Mouse (Mus musculus) ES-Bruce4 (cell line): ENCODE measurements around the gene C4b. TPM values are rescaled to one million over a fixed set of nuclear protein-coding genes. Genes with fewer than 3 reads are reported as not detected.

ENCODE experiments used
- H3K27ac ChIP-seq: 2 replicates; pipeline ENCODE4 v1.5.1; 2012; ENCODE audit warnings: low read length, inconsistent platforms; ENCODE audit not compliant: insufficient read depth
- H3K27me3 ChIP-seq: 2 replicates; pipeline ENCODE4 v1.6.1; 2012; ENCODE audit warnings: mild to moderate bottlenecking, low read length, inconsistent platforms; ENCODE audit not compliant: control insufficient read depth, poor library complexity, insufficient read depth, severe bottlenecking
- H3K36me3 ChIP-seq: 2 replicates; pipeline ENCODE4 v1.6.1; 2012; ENCODE audit warnings: inconsistent platforms, mild to moderate bottlenecking, low read length, moderate library complexity; ENCODE audit not compliant: control insufficient read depth, poor library complexity, insufficient read depth, severe bottlenecking
- H3K4me1 ChIP-seq: one replicate; pipeline ENCODE4 v1.8.1; 2011; ENCODE audit warnings: low read length; ENCODE audit not compliant: control insufficient read depth, insufficient read depth
- H3K4me3 ChIP-seq: 2 replicates; pipeline ENCODE4 v1.5.1; 2011; ENCODE audit warnings: low read depth, mild to moderate bottlenecking, low read length
- H3K9ac ChIP-seq: 2 replicates; pipeline ENCODE4 v1.6.1; 2012; ENCODE audit warnings: low read depth, mild to moderate bottlenecking, inconsistent platforms; ENCODE audit not compliant: poor library complexity, severe bottlenecking
- H3K9me3 ChIP-seq: replicated peaks from 2 replicates; pipeline ENCODE4 v1.6.1; 2012; ENCODE audit warnings: mild to moderate bottlenecking, low read length, inconsistent platforms; ENCODE audit not compliant: control insufficient read depth, poor library complexity, insufficient read depth, severe bottlenecking
- CTCF ChIP-seq: IDR thresholded peaks from one replicate; pipeline ENCODE4 v1.8.1; 2011; ENCODE audit warnings: low read depth, low read length
- EP300 ChIP-seq: IDR thresholded peaks from 2 replicates; pipeline ENCODE4 v1.6.1; 2011; ENCODE audit warnings: low read depth, low read length; ENCODE audit not compliant: insufficient read depth
- POLR2A ChIP-seq: IDR thresholded peaks from one replicate; pipeline ENCODE4 v1.8.1; 2011; ENCODE audit warnings: low read length; ENCODE audit not compliant: insufficient read depth
- polyA plus RNA-seq: library from polyadenylated mRNA; stranded (reverse); fragments of >200 nt; gene quantifications from 2 replicates; pipeline ENCODE4 v1.2.4, GENCODE M21; 2011; ENCODE audit warnings: low read depth; ENCODE audit not compliant: missing spikeins, insufficient read depth, insufficient read length

The C4b gene
- polyA plus RNA-seq, 1 experiment: 0.12 TPM

DNA sequence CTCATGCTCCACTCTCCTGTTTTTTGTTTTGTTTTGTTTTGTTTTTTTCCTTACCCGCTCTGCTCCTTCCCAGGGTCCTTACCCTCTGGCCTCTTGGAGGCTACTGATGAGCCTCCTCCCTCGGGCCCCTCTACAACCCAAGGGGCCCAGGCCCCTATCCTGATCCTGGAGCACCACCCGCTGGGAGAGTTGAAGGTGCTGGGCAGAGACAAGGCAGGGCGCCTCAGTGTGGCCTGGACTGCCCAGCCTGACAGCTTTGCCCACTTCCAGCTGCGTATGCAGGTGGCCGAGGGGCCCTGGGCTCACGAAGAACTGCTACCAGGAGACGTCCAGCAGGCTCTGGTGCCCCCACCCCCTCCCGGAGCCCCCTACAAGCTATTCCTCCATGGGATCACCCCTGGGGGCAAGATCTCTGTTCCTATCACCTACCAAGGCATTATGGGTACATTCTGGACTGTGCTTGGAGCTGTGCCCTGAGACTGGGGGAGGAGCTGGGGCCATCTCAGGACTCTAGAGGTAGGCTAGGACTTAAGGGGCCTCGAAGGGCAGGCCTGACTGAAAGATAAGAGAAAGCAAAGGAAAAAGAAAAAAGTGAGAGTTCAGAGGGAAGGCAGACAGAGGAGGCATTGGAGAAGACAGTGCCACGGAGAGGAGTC is 61.7 kb downstream of the C4b start:
- TF ChIP-seq EP300: no peak
- H3K4me1 ChIP-seq: no peaks in the 10 kb centered on the region
- H3K9me3 ChIP-seq: no peaks in the 10 kb centered on the region
- H3K9ac ChIP-seq: no peak overlapping the region
- no peaks in the 10 kb centered on the region for H3K36me3 ChIP-seq
- no peaks in the 10 kb centered on the region for H3K27me3 ChIP-seq
- no peak overlapping the region for H3K27ac ChIP-seq
- H3K4me3 ChIP-seq: no peak overlapping the region

DNA sequence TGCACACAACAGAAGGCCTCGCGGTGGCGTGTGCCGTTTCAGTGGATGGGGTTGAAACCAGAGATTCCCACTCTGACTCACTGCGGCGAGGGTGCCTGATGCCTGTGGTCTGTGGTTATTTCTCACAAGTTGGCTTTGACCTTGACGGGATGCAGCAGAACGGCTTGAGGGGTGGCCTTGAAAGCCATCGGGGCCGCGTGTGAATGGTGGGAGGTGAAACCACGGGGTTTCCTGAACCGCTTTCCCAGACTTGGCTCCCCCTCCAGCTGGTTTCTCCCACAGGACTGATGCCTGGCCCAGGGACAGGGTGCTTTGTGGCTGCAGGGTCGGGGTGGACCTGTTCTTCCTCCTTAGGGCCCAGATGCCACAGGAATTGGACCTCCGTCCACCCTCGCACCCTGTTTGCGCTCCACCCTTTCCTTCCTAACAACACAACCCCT is 62.5 kb downstream of the C4b start:
- no peaks in the 10 kb centered on the region for H3K36me3 ChIP-seq
- H3K27me3 ChIP-seq: no peaks in the 10 kb centered on the region
- H3K27ac ChIP-seq: no peak overlapping the region
- no peak overlapping the region for H3K4me3 ChIP-seq
- no peaks in the 10 kb centered on the region for H3K9me3 ChIP-seq
- no peaks in the 10 kb centered on the region for H3K4me1 ChIP-seq
- TF ChIP-seq POLR2A (no peak), CTCF (no peak), EP300 (no peak)
- H3K9ac ChIP-seq: no peak overlapping the region

DNA sequence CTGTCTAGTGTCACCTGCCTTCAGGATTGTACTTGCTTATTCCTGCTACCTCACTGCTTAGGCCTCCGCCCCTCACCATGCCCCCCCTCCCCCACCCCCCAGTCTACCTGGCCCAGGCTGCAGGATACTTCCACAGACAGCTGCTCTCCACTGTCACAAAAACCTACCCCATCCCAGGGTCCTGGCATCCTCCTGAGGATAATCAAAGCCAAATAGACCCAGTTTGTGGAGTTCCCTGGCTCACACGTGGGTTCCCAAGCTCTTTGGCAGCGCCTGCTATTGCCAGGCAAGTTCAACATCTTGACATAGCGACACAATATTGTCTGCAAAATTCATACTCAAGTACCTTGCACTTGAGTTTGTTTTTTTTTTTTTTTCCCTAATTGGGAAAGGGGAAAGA is 63.1 kb downstream of the C4b start:
- Histone ChIP-seq H3K27ac (no peak overlapping the region), H3K27me3 (no peaks in the 10 kb centered on the region), H3K9me3 (no peaks in the 10 kb centered on the region), H3K4me3 (no peak overlapping the region), H3K9ac (no peak overlapping the region), H3K36me3 (no peaks in the 10 kb centered on the region), H3K4me1 (no peaks in the 10 kb centered on the region)
- TF ChIP-seq CTCF: no peak
- no peak for TF ChIP-seq EP300

DNA sequence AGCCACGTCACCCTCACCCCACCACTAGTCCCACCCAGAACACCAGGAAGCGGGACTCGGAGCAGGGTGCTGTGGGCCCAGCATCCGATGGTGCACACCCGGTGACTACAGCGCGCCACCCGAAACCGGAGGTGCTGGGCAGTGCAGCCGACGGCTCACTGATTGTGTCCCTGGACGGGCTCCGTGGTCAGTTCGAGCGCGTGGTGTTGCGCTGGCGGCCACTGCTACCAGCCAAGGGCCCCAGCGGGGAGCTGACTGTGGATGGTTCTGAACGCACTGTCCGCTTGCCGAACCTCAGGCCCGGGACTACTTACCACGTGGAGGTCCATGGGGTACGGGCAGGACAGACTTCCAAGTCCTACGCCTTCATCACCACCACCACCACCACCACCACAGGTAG is 63.5 kb downstream of the C4b start:
- peak overlapping the region; percentile 49 for H3K4me3 ChIP-seq
- H3K36me3 ChIP-seq: no peaks in the 10 kb centered on the region
- H3K4me1 ChIP-seq: no peaks in the 10 kb centered on the region
- H3K27me3 ChIP-seq: no peaks in the 10 kb centered on the region
- TF ChIP-seq CTCF (no peak), POLR2A (no peak), EP300 (no peak)
- H3K9ac ChIP-seq: no peak overlapping the region
- H3K27ac ChIP-seq: no peak overlapping the region
- no peaks in the 10 kb centered on the region for H3K9me3 ChIP-seq

Other genes starting within 250 kb of the C4b start
- gene Btnl6, start 226.5 kb downstream of the C4b start, polyA plus RNA-seq: not detected in 2 replicates
- gene Notch4, start 179.6 kb downstream of the C4b start, polyA plus RNA-seq: 4.6 and 7.0 TPM in 2 replicates
- gene Gpsm3, start 154.1 kb downstream of the C4b start, polyA plus RNA-seq: 3.9 and 4.2 TPM in 2 replicates
- gene Pbx2, start 152.6 kb downstream of the C4b start, polyA plus RNA-seq: 66.1 and 73.0 TPM in 2 replicates
- 1.4 and 2.5 TPM in 2 replicates for gene Ager, start 146.0 kb downstream of the C4b start, polyA plus RNA-seq
- 74.3 and 75.9 TPM in 2 replicates for gene Rnf5, start 140.2 kb downstream of the C4b start, polyA plus RNA-seq
- gene Agpat1, start 139.6 kb downstream of the C4b start, polyA plus RNA-seq: 66.8 and 81.7 TPM in 2 replicates
- gene Egfl8, start 127.9 kb downstream of the C4b start, polyA plus RNA-seq: 0.85 and 1.1 TPM in 2 replicates
- 26.7 and 29.2 TPM in 2 replicates for gene Ppt2, start 115.4 kb downstream of the C4b start, polyA plus RNA-seq
- not detected in 2 replicates for gene Prrt1, start 114.3 kb downstream of the C4b start, polyA plus RNA-seq
- gene Fkbpl, start 99.1 kb downstream of the C4b start, polyA plus RNA-seq: 11.0 and 16.5 TPM in 2 replicates
- gene Atf6b, start 96.7 kb downstream of the C4b start, polyA plus RNA-seq: 31.3 and 32.0 TPM in 2 replicates
- 0.13 and 0.15 TPM in 2 replicates for gene Tnxb, start 73.3 kb downstream of the C4b start, polyA plus RNA-seq
- gene Cyp21a1, start 60.7 kb upstream of the C4b start, polyA plus RNA-seq: not detected in 2 replicates
- gene Stk19, start 93.1 kb upstream of the C4b start, polyA plus RNA-seq: 18.7 and 25.8 TPM in 2 replicates
- gene Dxo, start 93.1 kb upstream of the C4b start, polyA plus RNA-seq: 22.6 and 24.5 TPM in 2 replicates
- 12.7 and 13.1 TPM in 2 replicates for gene Skiv2l, start 106.3 kb upstream of the C4b start, polyA plus RNA-seq
- 53.0 and 63.6 TPM in 2 replicates for gene Nelfe, start 106.5 kb upstream of the C4b start, polyA plus RNA-seq
- gene Cfb, start 118.6 kb upstream of the C4b start, polyA plus RNA-seq: not detected in 2 replicates
- 22.8 and 24.7 TPM in 2 replicates for gene Zbtb12, start 135.6 kb upstream of the C4b start, polyA plus RNA-seq
- 0.41 TPM in 1 of 2 replicates, not detected in the other for gene Gm20547, start 138.2 kb upstream of the C4b start, polyA plus RNA-seq
- 9.9 and 10.8 TPM in 2 replicates for gene C2, start 154.4 kb upstream of the C4b start, polyA plus RNA-seq
- 60.9 and 75.4 TPM in 2 replicates for gene Ehmt2, start 154.6 kb upstream of the C4b start, polyA plus RNA-seq
- gene Slc44a4, start 170.6 kb upstream of the C4b start, polyA plus RNA-seq: 5.3 and 5.8 TPM in 2 replicates
- 13.6 and 15.1 TPM in 2 replicates for gene Neu1, start 187.4 kb upstream of the C4b start, polyA plus RNA-seq
- 2.6 and 3.0 TPM in 2 replicates for gene Hspa1b, start 215.4 kb upstream of the C4b start, polyA plus RNA-seq
- not detected in 2 replicates for gene Gm20481, start 226.0 kb upstream of the C4b start, polyA plus RNA-seq
- 1.9 and 2.5 TPM in 2 replicates for gene Hspa1a, start 228.3 kb upstream of the C4b start, polyA plus RNA-seq
- gene Hspa1l, start 228.8 kb upstream of the C4b start, polyA plus RNA-seq: 0.25 TPM in 1 of 2 replicates, not detected in the other
- gene Lsm2, start 238.0 kb upstream of the C4b start, polyA plus RNA-seq: 163 and 166 TPM in 2 replicates